Mouse (Mus musculus) megakaryocyte, embryonic 14.5 days (primary cell): ENCODE measurements around the gene Erg. TPM values are rescaled to one million over a fixed set of nuclear protein-coding genes. Genes with fewer than 3 reads are reported as not detected.

ENCODE experiments used
- H3K27me3 ChIP-seq: replicated peaks from 2 replicates; pipeline ENCODE3; 2012; ENCODE audit warnings: inconsistent platforms
- H3K36me3 ChIP-seq: replicated peaks from 2 replicates; pipeline ENCODE3; 2012; ENCODE audit warnings: low read length, inconsistent platforms, mixed read lengths
- H3K4me1 ChIP-seq: 2 replicates; pipeline ENCODE4 v1.6.1; 2012; ENCODE audit warnings: inconsistent platforms
- H3K4me3 ChIP-seq: replicated peaks from 2 replicates; pipeline ENCODE3; 2012; ENCODE audit warnings: moderate library complexity, mild to moderate bottlenecking, inconsistent platforms
- H3K9me3 ChIP-seq: 2 replicates; pipeline ENCODE4 v1.6.1; 2012; ENCODE audit warnings: inconsistent platforms
- FLI1 ChIP-seq: IDR thresholded peaks from 2 replicates; pipeline ENCODE4 v1.6.1; 2012; ENCODE audit warnings: low read length, inconsistent platforms, mixed read lengths
- GATA1 ChIP-seq: IDR thresholded peaks from 3 replicates; pipeline ENCODE4 v1.6.1; 2012; ENCODE audit warnings: mixed read lengths, low read length, inconsistent platforms, borderline replicate concordance
- polyA plus RNA-seq: library from polyadenylated mRNA; stranded (reverse); fragments of >175 nt; gene quantifications from 2 replicates; pipeline ENCODE4 v1.2.3, GENCODE M21; 2012; ENCODE audit warnings: low replicate concordance; ENCODE audit not compliant: insufficient read depth

The Erg gene
- polyA plus RNA-seq, 1 experiment, result 3.9 TPM

GRCm38 (mm10) chr16:95596884-95597577 is 10.6 kb upstream of the Erg start:
- peaks cover 8% of the 10 kb centered on the region for H3K9me3 ChIP-seq
- peaks cover 3% of the 10 kb centered on the region; the same call in 1 of the 2 replicates for H3K4me1 ChIP-seq
- H3K27me3 ChIP-seq, result peaks cover 18% of the 10 kb centered on the region
- H3K4me3 ChIP-seq, result peak overlapping the region; percentile 59
- H3K36me3 ChIP-seq, result no peaks in the 10 kb centered on the region
- TF ChIP-seq FLI1 (no peak), GATA1 (no peak)

GRCm38 (mm10) chr16:95588849-95589248 is 2.5 kb upstream of the Erg start:
- peaks cover 13% of the 10 kb centered on the region for H3K4me1 ChIP-seq
- H3K27me3 ChIP-seq, result peaks cover 63% of the 10 kb centered on the region
- TF ChIP-seq GATA1 (no peak), FLI1 (no peak)
- peaks cover 22% of the 10 kb centered on the region for H3K9me3 ChIP-seq
- H3K36me3 ChIP-seq, result no peaks in the 10 kb centered on the region
- H3K4me3 ChIP-seq, result no peak overlapping the region

- H3K4me3 ChIP-seq, result no peak overlapping the region
- H3K27me3 ChIP-seq, result peaks cover 73% of the 10 kb centered on the region
- TF ChIP-seq FLI1 (no peak), GATA1 (no peak)
- no peaks in the 10 kb centered on the region for H3K36me3 ChIP-seq
- peaks cover 11% of the 10 kb centered on the region for H3K9me3 ChIP-seq
- peaks cover 13% of the 10 kb centered on the region for H3K4me1 ChIP-seq
Observed at GRCm38 (mm10) chr16:95586726-95587125, 333 bp upstream of the Erg start.

DNA sequence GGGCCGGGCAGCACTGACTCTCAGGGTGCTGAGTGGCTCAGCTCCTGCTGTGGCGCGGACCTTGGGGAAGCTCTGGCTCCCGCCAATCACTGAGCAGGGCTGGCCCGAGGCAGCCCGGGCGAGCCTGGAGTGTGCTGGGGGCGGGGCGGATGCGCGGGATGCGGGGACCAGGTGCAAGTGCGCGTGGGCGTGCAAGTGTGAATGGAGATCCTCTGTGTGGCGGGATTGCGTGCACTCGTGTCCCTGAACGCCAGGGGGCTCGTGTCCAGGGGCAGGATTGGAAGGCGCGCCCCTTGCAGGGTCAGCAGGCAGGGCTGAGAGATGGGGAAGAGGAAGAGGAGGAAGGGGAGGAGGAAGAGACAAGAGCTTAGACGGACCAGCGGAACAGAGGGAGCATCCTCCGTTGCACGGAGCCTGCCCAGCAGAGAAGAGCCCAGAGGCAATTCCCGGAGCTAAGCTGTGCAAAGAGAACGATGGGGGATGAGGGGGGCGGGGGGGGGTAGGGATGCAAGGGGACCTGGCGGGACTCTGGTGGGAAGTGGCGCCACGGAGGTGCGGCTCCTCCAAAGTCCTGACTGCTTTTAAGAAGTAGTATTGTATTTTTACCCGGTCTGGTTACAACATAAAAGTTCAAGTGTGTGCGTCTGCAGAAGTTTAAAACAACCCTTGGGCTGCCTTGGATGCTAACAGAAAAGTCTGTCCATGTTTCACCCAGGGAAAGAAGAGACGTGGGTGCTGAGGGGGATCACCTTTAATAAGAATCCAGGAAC is 667 bp downstream of the Erg start:
- Histone ChIP-seq H3K27me3 (peaks cover 78% of the 10 kb centered on the region), H3K36me3 (no peaks in the 10 kb centered on the region), H3K4me3 (peak overlapping the region; percentile 85), H3K9me3 (peaks cover 2% of the 10 kb centered on the region), H3K4me1 (peaks cover 13% of the 10 kb centered on the region)
- no peak for TF ChIP-seq GATA1
- no peak for TF ChIP-seq FLI1

- no peaks in the 10 kb centered on the region; the same call in 1 of the 2 replicates for H3K9me3 ChIP-seq
- H3K4me3 ChIP-seq, result peak overlapping the region; percentile 85
- TF ChIP-seq FLI1, result no peak
- TF ChIP-seq GATA1, result no peak
- peaks cover 80% of the 10 kb centered on the region for H3K27me3 ChIP-seq
- H3K36me3 ChIP-seq, result no peaks in the 10 kb centered on the region
- peaks cover 13% of the 10 kb centered on the region for H3K4me1 ChIP-seq
Observed at GRCm38 (mm10) chr16:95584751-95585528, 1.5 kb downstream of the Erg start.

- no peak for TF ChIP-seq GATA1
- TF ChIP-seq FLI1, result no peak
- H3K27me3 ChIP-seq, result peaks cover 64% of the 10 kb centered on the region
Observed at GRCm38 (mm10) chr16:95579289-95579688, 7.1 kb downstream of the Erg start.

DNA sequence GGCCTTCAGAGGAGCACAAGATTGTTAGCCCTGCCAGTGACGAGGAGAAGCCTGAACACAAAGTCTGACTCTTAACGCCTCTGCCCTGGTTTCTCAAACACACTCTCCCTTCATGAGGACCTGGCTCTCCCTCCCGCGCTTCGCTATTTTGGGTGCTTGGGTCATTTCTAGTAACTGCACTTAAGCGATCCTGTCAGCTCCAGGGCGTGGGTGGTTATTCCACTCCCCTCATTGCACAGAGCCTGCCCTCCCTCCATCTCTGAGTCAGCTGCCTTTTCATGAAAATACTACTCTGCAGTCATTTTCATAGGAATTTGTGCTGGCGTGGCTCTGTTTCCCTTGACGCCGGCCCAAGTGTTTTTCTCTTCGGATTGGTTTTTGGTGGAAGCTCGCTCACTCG is 13.2 kb downstream of the Erg start:
- Histone ChIP-seq H3K9me3 (no peaks in the 10 kb centered on the region), H3K36me3 (no peaks in the 10 kb centered on the region), H3K4me3 (no peak overlapping the region), H3K27me3 (peaks cover 45% of the 10 kb centered on the region), H3K4me1 (peaks cover 8% of the 10 kb centered on the region)
- TF ChIP-seq GATA1 (no peak), FLI1 (no peak)

More at GRCm38 (mm10) chr16:95579289-95579688, 7.1 kb downstream of the Erg start:
- no peak overlapping the region for H3K4me3 ChIP-seq
- no peaks in the 10 kb centered on the region for H3K36me3 ChIP-seq
- no peaks in the 10 kb centered on the region for H3K9me3 ChIP-seq
- no peaks in the 10 kb centered on the region for H3K4me1 ChIP-seq

DNA sequence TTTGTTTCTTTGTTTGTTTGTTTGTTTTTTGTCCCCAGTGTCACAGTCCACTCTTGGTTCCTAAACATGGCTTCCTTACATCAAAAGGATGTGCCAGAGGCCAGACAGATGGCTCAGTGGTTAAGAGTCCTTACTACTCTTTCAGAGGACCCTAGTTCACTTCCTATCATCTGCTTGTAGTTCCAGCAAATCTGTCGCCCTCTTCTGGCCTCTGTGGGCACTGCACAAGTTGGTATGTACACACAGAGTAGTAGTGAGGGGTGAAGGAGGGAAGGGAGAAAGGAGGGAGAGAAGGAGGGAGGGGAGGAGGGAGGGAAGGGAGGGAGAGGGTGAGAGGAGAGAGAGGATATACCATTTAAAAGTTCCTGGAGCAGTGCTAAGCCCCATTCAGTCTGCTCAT is 15.8 kb downstream of the Erg start:
- H3K4me1 ChIP-seq, result peaks cover 8% of the 10 kb centered on the region
- H3K4me3 ChIP-seq, result no peak overlapping the region
- no peaks in the 10 kb centered on the region for H3K9me3 ChIP-seq
- TF ChIP-seq GATA1 (no peak), FLI1 (no peak)
- H3K36me3 ChIP-seq, result no peaks in the 10 kb centered on the region
- H3K27me3 ChIP-seq, result peaks cover 38% of the 10 kb centered on the region

DNA sequence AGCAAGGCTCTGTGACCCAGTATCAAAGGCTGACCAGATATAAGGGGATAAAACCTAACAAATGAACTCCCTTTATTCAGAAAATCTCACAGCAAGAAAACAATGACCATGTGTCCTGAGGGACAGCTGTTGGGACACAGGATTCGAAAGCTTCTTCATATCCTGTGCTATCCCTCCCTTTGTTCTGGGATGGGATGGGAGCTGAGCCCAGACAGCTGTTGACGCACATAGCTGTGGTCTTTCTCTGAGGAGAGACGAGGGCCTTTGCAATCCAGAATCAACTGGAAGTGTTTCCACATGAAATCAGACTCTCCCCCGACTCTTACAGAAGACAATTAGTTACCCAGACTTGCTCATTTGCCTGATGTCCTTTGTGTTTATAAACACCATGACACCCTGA is 29.6 kb downstream of the Erg start:
- Histone ChIP-seq H3K9me3 (peaks cover 10% of the 10 kb centered on the region), H3K36me3 (no peaks in the 10 kb centered on the region), H3K4me1 (no peaks in the 10 kb centered on the region), H3K4me3 (no peak overlapping the region), H3K27me3 (peaks cover 45% of the 10 kb centered on the region)
- TF ChIP-seq GATA1 (no peak), FLI1 (no peak)
